26 mouse cellular contexts compared by ENCODE assay signal in genomic region chrX:40007232-40007814, GRCm38 (mm10).
"Had no signal": no experiment of that assay in that cellular context is flagged by ENCODE, and none has a peak within 500 bp of the region (broad histone marks: within the 10 kb centered on the region; RNA-seq: fewer than 3 reads in every experiment).

No protein-coding gene starts in this region.

- H3K4me1 ChIP-seq: heart, embryonic 10.5 days; heart, embryonic 12.5 days; hindbrain, embryonic 10.5 days; hindbrain, embryonic 12.5 days; intestine, embryonic 15.5 days; limb, embryonic 10.5 days; limb, embryonic 12.5 days; liver, embryonic 13.5 days; liver, embryonic 15.5 days had no signal

- DNase-seq: gastrocnemius, adult 2 months; gastrocnemius, postnatal 10 days; gastrocnemius, postnatal 25 days; heart, adult 18-20 months; heart, postnatal 10 days; heart, postnatal 4 days; kidney, adult 9 months; kidney, postnatal 14 days; kidney, postnatal 4 days; liver; liver, embryonic 13.5 days had no signal

- H3K4me2 ChIP-seq: heart, embryonic 12.5 days; hindbrain, embryonic 12.5 days; hindbrain, embryonic 14.5 days; intestine, embryonic 15.5 days; limb, embryonic 12.5 days; liver, embryonic 11.5 days; liver, embryonic 13.5 days; liver, embryonic 15.5 days had no signal

- H3K27me3 ChIP-seq: heart, embryonic 12.5 days; hindbrain, embryonic 12.5 days; intestine, embryonic 15.5 days; limb, embryonic 12.5 days; liver, embryonic 13.5 days; liver, embryonic 15.5 days had no signal

- H3K36me3 ChIP-seq: heart, embryonic 10.5 days; heart, embryonic 12.5 days; hindbrain, embryonic 10.5 days; hindbrain, embryonic 12.5 days; intestine, embryonic 15.5 days; limb, embryonic 10.5 days; limb, embryonic 12.5 days; liver, embryonic 13.5 days; liver, embryonic 15.5 days had no signal

- H3K27ac ChIP-seq: gastrocnemius, adult 2 months; heart, embryonic 10.5 days; hindbrain, embryonic 10.5 days; hindbrain, embryonic 12.5 days; hindbrain, embryonic 14.5 days; intestine, embryonic 15.5 days; layer of hippocampus, adult 2 months; left cerebral cortex, adult 2 months; limb, embryonic 10.5 days; limb, embryonic 12.5 days; liver, embryonic 13.5 days; liver, embryonic 15.5 days had no signal

- ATAC-seq: hindbrain, embryonic 16.5 days; inflammation-experienced regulatory T-cells, adult 6 months; intestine, embryonic 15.5 days; intestine, postnatal 0 days had no signal

- H3K4me3 ChIP-seq: gastrocnemius, adult 2 months; heart, embryonic 10.5 days; heart, embryonic 12.5 days; hindbrain, embryonic 10.5 days; hindbrain, embryonic 12.5 days; intestine, embryonic 15.5 days; layer of hippocampus, adult 2 months; left cerebral cortex, adult 2 months; limb, embryonic 10.5 days; limb, embryonic 12.5 days; liver, embryonic 13.5 days; liver, embryonic 15.5 days had no signal

- H3K9ac ChIP-seq: heart, embryonic 12.5 days; hindbrain, embryonic 12.5 days; hindbrain, embryonic 14.5 days; intestine, embryonic 15.5 days; limb, embryonic 12.5 days; liver, embryonic 13.5 days; liver, embryonic 15.5 days had no signal

- H3K9me3 ChIP-seq: heart, embryonic 10.5 days; heart, embryonic 12.5 days; hindbrain, embryonic 10.5 days; hindbrain, embryonic 12.5 days; intestine, embryonic 15.5 days; limb, embryonic 10.5 days; limb, embryonic 12.5 days; liver, embryonic 13.5 days; liver, embryonic 15.5 days had no signal
